In the genomic region with DNA sequence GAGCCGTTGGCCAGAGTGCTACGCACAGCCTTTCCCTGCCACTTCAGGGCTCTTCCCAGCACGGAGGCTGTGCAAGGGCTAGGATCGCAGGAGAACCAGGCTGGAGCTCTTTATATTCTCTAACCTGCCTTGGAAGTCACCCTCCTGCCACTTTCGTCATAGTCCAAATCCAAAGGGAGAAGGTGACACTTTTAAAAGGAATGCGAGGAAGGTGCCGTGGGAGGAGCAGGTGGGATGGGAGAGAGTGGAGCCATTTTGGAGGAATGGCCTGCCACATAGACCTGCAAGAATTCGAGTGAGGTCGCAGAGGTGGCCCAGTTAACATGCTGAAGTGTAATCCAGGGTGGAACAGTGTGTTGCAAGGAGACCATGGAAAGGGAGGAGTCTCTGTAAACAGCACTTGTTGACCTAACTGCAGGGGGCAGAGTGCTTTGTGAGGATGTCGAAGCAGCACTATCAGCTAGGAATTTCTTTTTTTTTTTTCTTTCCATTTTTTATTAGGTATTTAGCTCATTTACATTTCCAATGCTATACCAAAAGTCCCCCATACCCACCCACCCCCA, we compare ENCODE assay signal across 22 mouse cellular contexts.
DNase-seq lines count a peak whose midpoint lies in the region; ATAC-seq and TF ChIP-seq lines count a peak whose summit lies in the region.
"Had no signal": no experiment of that assay in that cellular context is flagged by ENCODE, and none has a peak within 500 bp of the region (broad histone marks: within the 10 kb centered on the region; RNA-seq: fewer than 3 reads in every experiment).

No protein-coding gene starts in this region.

- TF ChIP-seq CTCF in heart, adult 2 months (IDR thresholded peaks at IDR 0.05), result no peak

- no peaks in the 10 kb centered on the region; the same call in 1 of the 2 replicates for H3K79me2 ChIP-seq in heart, adult 2 months (replicated peaks; ENCODE audit: control insufficient read depth, insufficient read depth, low read length)

- no peak for TF ChIP-seq EP300 in heart, adult 2 months (IDR thresholded peaks at IDR 0.05; ENCODE audit: insufficient read depth, low read depth, low read length)

- H3K4me2 ChIP-seq in liver, embryonic 16.5 days (ENCODE audit: low read depth, low read length), result no peak overlapping the region
- no peak overlapping the region for H3K4me2 ChIP-seq in liver, embryonic 12.5 days
- no peak overlapping the region for H3K4me2 ChIP-seq in hindbrain, embryonic 14.5 days (replicated peaks)
- H3K4me2 ChIP-seq: embryonic facial prominence, embryonic 15.5 days; heart, embryonic 11.5 days; heart, embryonic 15.5 days; hindbrain, embryonic 15.5 days had no signal

- peak; percentile 50; the same call in 1 of the 2 replicates for ATAC-seq in liver, embryonic 16.5 days (ENCODE audit: low read depth)
- ATAC-seq in liver, embryonic 12.5 days, result no peak
- ATAC-seq in hindbrain, embryonic 14.5 days (ENCODE audit: low FRiP score), result no peak
- ATAC-seq: forebrain, embryonic 14.5 days; Patski had no signal

- no peak for TF ChIP-seq POLR2A in heart, adult 2 months (IDR thresholded peaks at IDR 0.05; ENCODE audit: insufficient read depth, low read depth, low read length)

- H3K4me3 ChIP-seq in heart, adult 2 months, result no peak overlapping the region
- H3K4me3 ChIP-seq in liver, embryonic 16.5 days (ENCODE audit: low read depth, low read length), result no peak overlapping the region
- H3K4me3 ChIP-seq in liver, embryonic 12.5 days, result no peak overlapping the region
- no peak overlapping the region for H3K4me3 ChIP-seq in hindbrain, embryonic 14.5 days (replicated peaks; ENCODE audit: low read length)
- H3K4me3 ChIP-seq: embryonic facial prominence, embryonic 15.5 days; erythroblast, embryonic 14.5 days; forebrain, embryonic 10.5 days; heart, embryonic 15.5 days; hindbrain, embryonic 15.5 days had no signal

- H3K4me1 ChIP-seq in heart, adult 2 months (ENCODE audit: control insufficient read depth, insufficient read depth, low read length), result no peaks in the 10 kb centered on the region; the same call in 1 of the 2 replicates
- H3K4me1 ChIP-seq in liver, embryonic 16.5 days (ENCODE audit: control insufficient read depth, low read depth, low read length), result no peaks in the 10 kb centered on the region
- H3K4me1 ChIP-seq in liver, embryonic 12.5 days, result no peaks in the 10 kb centered on the region
- no peaks in the 10 kb centered on the region for H3K4me1 ChIP-seq in hindbrain, embryonic 14.5 days (replicated peaks; ENCODE audit: control insufficient read depth, insufficient read depth, low read length)
- H3K4me1 ChIP-seq: embryonic facial prominence, embryonic 15.5 days had no signal

- H3K9me3 ChIP-seq in liver, embryonic 16.5 days (replicated peaks; ENCODE audit: control insufficient read depth, low read length), result no peaks in the 10 kb centered on the region
- no peaks in the 10 kb centered on the region for H3K9me3 ChIP-seq in liver, embryonic 12.5 days (replicated peaks)
- no peaks in the 10 kb centered on the region for H3K9me3 ChIP-seq in hindbrain, embryonic 14.5 days (ENCODE audit: control insufficient read depth, low read length)
- H3K9me3 ChIP-seq: embryonic facial prominence, embryonic 15.5 days; forebrain, embryonic 10.5 days; heart, embryonic 15.5 days; hindbrain, embryonic 15.5 days had no signal

- WGBS in heart, adult 2 months, result 88% methylated on average over 10 of the region's 10 CpGs
- WGBS in liver, embryonic 16.5 days (ENCODE audit: insufficient replicate concordance), result 66% methylated on average over 10 of the region's 10 CpGs
- WGBS in liver, embryonic 12.5 days (ENCODE audit: insufficient replicate concordance), result 69% methylated on average over 10 of the region's 10 CpGs
- WGBS in hindbrain, embryonic 14.5 days, result 83% methylated on average over 10 of the region's 10 CpGs

- no peak overlapping the region for H3K27ac ChIP-seq in heart, adult 2 months
- H3K27ac ChIP-seq in liver, embryonic 16.5 days (ENCODE audit: low read length), result no peak overlapping the region
- no peak overlapping the region for H3K27ac ChIP-seq in liver, embryonic 12.5 days
- H3K27ac ChIP-seq in hindbrain, embryonic 14.5 days, result no peak overlapping the region
- H3K27ac ChIP-seq: embryonic facial prominence, embryonic 15.5 days; forebrain, embryonic 10.5 days; heart, embryonic 15.5 days; hindbrain, embryonic 15.5 days had no signal

- peak; percentile 83 for DNase-seq in heart, adult 11 months
- DNase-seq in heart, adult 2 months, result no peak
- DNase-seq in R1 (ENCODE audit: low read depth, low spot score), result peak; percentile 46
- DNase-seq in hindbrain, embryonic 14.5 days (ENCODE audit: low spot score), result no peak
- DNase-seq in testis, postnatal 10 days (ENCODE audit: low spot score), result no peak
- DNase-seq: adrenal gland, adult 8-10 months; adrenal gland, postnatal 36 days; cerebellum, postnatal 10 days; embryo, embryonic 11 days; gastrocnemius, postnatal 36 days; heart, adult 18-20 months; heart, postnatal 14 days had no signal

- intact Hi-C loops in heart, adult 2 months (cut with DNase I), result loop anchor here (1.0 kb wide), 1 partner anchor 35 kb away; no protein-coding TSS in a partner anchor

- no peak overlapping the region for H3K9ac ChIP-seq in heart, adult 2 months (ENCODE audit: low read depth, low read length)
- H3K9ac ChIP-seq in liver, embryonic 16.5 days (ENCODE audit: low read depth, low read length), result no peak overlapping the region
- no peak overlapping the region for H3K9ac ChIP-seq in liver, embryonic 12.5 days
- no peak overlapping the region for H3K9ac ChIP-seq in hindbrain, embryonic 14.5 days
- H3K9ac ChIP-seq: embryonic facial prominence, embryonic 15.5 days; heart, embryonic 15.5 days; hindbrain, embryonic 15.5 days had no signal

- H3K27me3 ChIP-seq in heart, adult 2 months (ENCODE audit: control insufficient read depth, insufficient read depth, low read length), result no peaks in the 10 kb centered on the region
- no peaks in the 10 kb centered on the region for H3K27me3 ChIP-seq in liver, embryonic 16.5 days (ENCODE audit: control insufficient read depth, insufficient read depth, low read depth, low read length)
- no peaks in the 10 kb centered on the region for H3K27me3 ChIP-seq in liver, embryonic 12.5 days (replicated peaks)
- no peaks in the 10 kb centered on the region for H3K27me3 ChIP-seq in hindbrain, embryonic 14.5 days (ENCODE audit: control insufficient read depth, insufficient read depth, low read length)
- H3K27me3 ChIP-seq: embryonic facial prominence, embryonic 15.5 days; heart, embryonic 15.5 days; hindbrain, embryonic 15.5 days; Patski had no signal

- peaks cover 3% of the 10 kb centered on the region; the same call in 1 of the 2 replicates for H3K36me3 ChIP-seq in heart, adult 2 months (ENCODE audit: control insufficient read depth, insufficient read depth, low read length)
- H3K36me3 ChIP-seq in liver, embryonic 16.5 days (ENCODE audit: control insufficient read depth, insufficient read depth), result no peaks in the 10 kb centered on the region
- no peaks in the 10 kb centered on the region for H3K36me3 ChIP-seq in liver, embryonic 12.5 days
- no peaks in the 10 kb centered on the region for H3K36me3 ChIP-seq in hindbrain, embryonic 14.5 days (replicated peaks; ENCODE audit: control insufficient read depth, insufficient read depth)
- H3K36me3 ChIP-seq: embryonic facial prominence, embryonic 15.5 days; forebrain, embryonic 10.5 days; heart, embryonic 15.5 days; hindbrain, embryonic 15.5 days had no signal

Comparison
In these comparisons a context has a peak if more than half of its experiments do, and no peak if none do; other contexts are left out.
1. DNase-seq: peak in heart, adult 11 months (single experiment) and R1 (single experiment); none in heart, adult 2 months (0 of 2), hindbrain, embryonic 14.5 days (single experiment) and testis, postnatal 10 days (single experiment).